Mouse (Mus musculus): ENCODE data around the gene Nup43. TPM values are rescaled to one million over a fixed set of nuclear protein-coding genes. Genes with fewer than 3 reads are reported as not detected.
A peak's percentile ranks its signal among the peaks of the same experiment; 100 is the strongest.
"Not testable (repeated sequence)": the region's sequence is repeated elsewhere in the genome, so short reads cannot be mapped to it uniquely, and the experiment has no call there.

The Nup43 gene
- 10 to 100 TPM in 1 of 2 experiments, 1 to 10 TPM in 1; 8.2 to 11.3 TPM for total RNA-seq (2021)
- long read RNA-seq, experiment 1, transcript Nup43-201 (8 exons, 1,286 nt) = major isoform, 9 of 11 reads
- long read RNA-seq, experiment 1, partial matches to known transcripts = 0 of 11 reads
- long read RNA-seq, experiment 1, other reads (novel, unspliced or antisense) = 2 of 11 reads
- long read RNA-seq, experiment 2, transcript Nup43-201 (8 exons, 1,286 nt) = major isoform, 7 of 8 reads
- long read RNA-seq, experiment 2, partial matches to known transcripts = 1 of 8 reads
- long read RNA-seq, experiment 2, other reads (novel, unspliced or antisense) = 0 of 8 reads

DNA sequence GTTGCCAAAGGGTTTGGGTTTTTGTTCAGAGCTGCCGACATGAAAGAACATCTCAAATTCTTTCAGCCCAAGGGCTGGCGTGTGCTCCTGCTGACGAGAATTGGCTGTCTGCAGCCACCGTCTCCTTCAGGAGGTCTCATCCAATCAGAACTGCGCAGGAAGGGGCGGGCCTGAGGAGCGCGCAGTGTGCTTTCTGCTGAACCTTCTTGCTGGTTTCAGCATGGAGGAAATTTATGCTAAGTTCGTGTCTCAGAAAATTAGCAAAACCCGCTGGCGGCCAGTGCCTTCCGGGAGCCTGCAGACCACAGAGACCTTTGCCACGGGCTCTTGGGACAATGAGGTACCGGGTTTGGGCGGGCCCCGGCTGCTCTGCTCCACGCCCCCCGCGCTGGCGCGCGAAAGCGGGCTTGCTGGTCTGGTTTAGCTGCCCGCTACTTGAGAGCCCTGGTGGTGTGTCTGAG lies at the start of gene Nup43:
TSS of gene Nup43 (plus strand) at position 162 of the 461 bp plus-strand sequence.
- DNase-seq = peak; percentile 87

DNA sequence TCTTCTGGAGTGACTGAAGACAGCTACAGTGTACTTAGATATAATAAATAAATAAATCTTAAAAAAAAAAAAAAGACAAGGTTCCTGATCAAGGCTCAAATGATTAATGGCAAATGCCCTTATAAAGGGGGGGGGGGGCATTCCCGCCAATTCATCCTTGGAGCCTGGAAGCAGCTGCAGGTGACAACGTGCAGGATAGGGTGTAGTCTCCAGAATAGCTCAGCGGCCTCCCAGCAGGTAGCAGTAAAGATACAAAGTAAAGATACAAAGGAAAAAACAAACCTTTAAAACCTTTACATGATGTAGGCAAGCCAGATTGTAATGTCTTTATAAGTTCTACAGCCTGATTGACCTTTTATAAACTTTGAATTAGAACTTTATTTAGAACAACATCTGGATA lies 49.7 kb upstream of the Nup43 start:
- not testable (repeated sequence) for DNase-seq

DNA sequence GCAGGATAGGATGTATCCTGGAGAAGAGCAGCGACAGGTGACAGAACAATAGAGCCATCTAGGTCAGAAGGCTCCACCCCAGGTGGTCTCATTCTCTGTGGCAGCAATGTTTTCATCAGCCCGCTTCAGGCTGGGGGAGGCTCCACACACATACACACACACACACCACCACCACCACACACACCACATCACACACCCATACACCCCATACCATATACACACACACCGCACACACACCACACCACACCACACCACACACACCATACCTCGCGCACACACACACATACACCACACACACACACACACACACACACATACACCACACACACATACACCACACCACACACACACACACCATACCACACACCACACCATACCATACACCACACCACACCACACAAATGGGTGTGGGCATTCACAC lies 47.5 kb upstream of the Nup43 start:
- no peak for DNase-seq

DNA sequence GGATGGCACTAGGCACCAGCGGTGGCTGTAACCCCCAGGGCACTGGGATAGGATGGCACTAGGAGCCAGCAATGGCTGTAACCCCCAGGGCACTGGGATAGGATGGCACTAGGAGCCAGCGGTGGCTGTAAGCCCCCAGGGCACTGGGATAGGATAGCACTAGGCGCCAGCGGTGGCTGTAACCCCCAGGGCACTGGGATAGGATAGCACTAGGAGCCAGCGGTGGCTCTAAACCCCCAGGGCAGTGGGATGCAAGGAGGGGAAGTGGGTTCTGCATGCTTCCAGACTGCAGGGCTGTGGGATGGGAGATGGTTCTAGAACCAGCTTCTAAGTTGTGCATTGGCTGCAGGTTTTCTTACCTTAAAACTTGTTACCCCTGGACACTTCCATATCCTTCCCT lies 46.6 kb upstream of the Nup43 start:
- no peak for DNase-seq

DNA sequence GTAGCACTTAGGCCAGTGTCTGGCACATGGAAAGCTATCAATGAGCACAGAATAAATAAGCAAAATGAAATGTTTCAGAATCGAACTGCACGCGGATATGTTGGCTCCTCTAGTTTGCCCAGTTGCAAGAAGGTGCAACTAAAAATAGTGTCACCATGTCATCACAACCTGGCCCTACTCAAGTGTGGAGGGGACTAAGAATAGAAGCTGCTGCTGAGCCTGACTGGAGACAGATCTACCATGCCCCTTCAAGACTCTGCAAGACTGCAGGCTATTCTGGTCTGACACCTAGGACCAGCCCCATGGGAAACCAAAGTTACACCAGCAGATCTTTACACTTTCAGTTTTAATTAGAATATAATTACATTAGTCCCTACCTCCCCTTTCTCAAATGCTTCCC lies 44.9 kb upstream of the Nup43 start:
- DNase-seq = no peak

DNA sequence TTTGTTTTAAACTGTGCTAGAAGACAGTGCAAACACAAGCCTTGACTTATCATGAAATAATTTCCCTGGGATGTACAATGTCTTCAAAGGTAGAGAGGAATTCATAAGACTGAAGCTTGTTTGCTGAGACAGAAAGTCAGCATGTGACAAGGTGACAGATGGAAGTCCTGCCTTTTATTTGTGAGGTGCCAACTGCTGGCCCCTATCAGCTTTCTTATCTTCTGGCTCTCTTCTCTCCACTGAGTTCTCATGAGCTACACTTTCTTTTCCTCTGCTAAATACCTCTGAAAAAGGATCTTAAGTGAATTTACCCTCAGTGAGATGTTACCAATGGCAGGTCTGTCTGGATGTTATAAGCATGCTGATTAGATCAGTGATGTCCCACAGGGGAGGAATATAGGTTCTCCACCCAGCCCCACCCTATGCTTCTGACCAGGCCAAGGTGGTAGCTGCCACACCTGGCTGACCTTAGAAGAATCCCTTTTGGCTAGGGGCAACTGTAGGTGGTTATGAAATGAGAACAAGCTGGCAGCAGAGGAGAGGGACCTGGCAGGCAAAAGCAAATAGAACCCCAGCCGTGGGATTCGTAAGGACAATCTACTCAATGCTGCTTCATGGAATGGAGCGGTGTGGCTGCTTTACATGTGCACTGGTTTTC lies 43.3 kb upstream of the Nup43 start:
- DNase-seq = no peak

DNA sequence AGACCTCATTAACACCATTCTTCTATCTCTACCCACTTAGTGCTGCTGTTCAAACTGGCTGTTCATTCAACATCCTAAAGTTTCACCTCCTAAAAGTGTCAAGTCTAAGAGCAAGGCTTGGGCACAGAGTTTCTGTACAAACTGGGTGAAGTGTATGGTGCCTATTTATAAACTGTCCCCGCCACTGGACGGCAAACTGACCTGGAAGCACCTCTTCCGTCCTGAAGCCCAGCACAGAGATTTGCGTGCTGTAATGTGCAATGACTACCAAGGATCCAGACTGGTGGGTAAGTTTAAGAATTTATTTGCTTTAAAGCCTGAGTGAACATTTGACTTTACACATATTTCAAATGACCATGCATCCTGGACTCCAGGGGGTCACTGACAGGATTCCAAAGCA lies 38.2 kb upstream of the Nup43 start:
- DNase-seq = no peak

DNA sequence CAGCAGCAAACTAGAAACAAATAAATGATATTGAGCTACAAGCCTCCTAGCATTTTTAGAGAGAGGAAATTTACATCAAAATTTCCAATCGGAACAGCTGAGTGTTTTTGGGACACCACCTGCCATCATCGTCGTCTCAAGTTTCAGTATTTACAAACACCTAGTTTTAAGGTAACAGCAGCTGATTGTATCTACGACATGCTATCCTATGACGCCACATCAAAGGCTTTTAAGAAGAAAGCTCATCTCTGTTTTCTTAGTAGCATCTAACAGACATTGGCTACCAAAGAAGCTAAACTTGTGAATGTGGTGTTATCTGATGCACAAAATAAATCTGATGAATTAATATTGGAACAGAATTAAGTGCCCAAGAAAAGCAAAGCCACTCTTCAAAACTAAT lies 37.0 kb upstream of the Nup43 start:
- no peak for DNase-seq

DNA sequence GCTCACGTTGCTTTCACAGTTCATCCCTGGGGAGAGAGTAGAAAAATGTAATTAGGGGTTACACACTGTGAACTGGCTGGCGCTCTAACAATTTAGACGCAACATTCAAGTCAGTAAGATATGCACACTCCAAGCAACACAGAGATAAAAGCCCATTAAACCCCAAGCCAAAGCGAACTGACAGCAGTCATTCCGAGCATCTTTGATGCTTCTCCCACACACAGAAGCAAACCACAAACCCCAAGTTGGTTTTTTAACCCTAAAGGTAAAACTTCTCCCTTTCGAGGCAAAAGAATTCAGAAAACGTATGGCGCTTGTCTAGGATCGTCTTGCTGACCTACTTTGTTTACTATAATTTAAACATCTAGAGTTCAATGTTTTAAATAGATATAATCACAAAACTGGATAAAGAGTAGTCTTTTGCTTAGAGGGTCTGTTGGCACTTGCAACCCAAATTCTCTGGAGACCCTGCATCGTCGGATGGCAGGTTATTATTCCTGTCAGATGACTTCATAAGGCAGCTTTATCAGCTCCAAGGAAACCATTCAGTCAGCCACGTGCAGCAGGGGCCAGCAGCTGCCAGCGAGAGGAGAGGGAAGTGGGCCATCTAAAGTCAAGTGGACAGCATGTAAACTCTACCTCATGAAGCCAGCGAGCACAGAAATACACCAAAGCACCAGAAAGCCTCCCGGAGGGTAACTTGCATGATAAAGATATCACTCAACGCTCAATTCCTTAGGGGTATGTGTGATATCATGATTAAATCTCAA lies 36.2 kb upstream of the Nup43 start:
- no peak for DNase-seq

DNA sequence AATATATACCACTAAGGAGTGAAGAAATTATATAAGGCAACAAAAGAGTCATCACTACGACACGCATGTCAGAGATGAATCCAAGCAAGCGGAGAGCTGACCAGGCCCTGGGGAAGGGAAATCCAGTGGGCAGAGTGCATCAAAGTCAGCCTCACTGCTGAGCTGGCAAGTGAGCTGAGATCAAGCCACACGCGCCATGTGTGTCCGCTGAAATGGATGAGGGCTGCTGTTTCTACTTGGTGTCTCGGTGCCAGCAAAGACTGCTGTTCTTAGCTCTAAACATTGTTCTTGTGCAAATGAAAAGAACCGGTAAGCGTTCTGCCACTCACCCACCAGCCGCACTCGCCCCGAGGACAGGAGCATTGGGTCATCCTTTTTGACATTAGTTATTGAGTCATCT lies 26.9 kb upstream of the Nup43 start:
- no peak for DNase-seq

DNA sequence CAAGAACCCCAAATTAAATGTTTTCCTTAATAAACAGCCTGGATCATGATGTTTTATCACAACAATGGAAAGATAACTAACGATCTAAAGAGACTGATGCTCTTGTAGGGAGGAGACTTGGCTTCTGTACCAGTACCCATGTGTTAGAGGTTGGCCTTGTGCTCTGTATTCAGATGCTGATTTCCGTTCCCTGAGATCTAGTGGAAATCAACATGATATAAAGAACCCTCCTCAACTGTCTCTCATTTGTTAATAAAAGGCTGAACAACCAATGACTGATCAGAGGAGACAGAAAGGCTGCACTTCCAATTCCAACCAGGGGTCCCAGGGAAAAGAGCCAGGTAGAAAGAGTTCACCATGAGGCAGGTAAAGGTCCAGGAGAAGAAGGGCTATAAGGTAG lies 21.4 kb upstream of the Nup43 start:
- no peak for DNase-seq

DNA sequence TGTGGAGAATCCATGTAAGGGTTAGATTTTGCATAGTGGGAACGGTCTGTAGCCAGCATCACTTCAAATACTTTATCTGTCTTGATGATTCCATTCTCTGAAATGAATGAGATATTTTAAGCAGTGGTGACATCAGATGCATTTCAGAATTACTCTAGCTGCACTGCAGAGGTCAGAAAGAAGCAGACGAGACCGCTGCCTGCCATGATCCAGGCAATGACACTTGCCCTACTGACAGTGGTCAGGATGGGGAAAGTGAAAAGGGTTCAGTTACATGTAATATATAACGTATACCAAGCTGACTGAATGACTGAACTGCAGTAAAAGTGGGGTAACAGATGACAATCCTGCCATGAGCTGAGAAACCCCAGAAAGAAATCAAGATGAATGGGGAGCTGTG lies 18.2 kb upstream of the Nup43 start:
- no peak for DNase-seq

DNA sequence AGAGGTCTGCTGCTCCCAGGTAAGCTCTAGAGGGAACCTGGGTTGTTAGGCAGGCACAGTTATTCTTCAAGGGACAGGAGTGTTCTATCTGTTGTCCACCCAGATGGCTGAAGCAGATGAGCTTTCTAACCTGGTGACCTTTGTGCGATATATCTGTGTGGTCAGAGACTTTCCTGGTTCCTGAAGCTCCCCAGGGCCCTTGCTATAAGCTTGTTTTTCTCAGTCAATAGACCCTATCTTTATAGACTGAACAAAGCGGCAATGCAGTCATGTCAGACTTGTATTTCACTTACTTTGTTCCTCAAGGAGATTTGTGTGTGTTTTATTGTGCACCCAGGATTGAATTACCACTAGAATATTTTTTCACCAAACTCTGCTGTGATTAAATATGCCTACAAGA lies 16.2 kb upstream of the Nup43 start:
- no peak for DNase-seq

DNA sequence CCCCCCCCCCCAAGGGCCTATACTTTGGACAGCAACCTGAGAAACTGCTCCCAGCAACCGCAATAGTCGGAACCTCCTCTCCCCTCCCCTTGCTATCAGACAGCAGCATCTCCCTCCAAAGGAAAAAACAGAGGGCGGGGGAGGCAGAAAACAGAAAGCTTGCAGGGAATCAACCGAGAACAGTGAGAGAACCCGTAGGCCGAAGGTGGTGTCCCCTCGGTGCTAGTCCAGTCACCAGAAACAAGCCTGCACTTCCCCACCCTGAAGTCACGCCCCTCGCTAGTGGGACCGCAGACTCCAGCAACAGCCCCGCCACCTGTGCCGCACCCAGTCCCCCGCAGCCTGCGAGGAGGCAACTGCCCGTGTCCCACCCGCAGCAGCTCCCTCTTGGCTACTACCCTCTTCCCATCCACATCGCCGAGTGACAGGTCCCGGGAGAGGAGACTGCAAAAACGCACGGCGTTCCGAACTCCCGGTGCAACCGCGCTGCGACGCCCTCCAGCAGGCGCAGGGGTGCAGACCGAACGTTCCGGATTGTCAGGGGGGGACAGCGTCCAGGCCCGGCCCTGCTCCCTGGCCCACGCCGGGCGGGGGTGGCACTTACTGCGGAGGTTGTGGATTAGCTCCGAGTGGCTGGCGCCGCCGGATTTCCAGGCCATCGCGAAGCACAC lies 4.7 kb upstream of the Nup43 start:
- peak; percentile 78 for DNase-seq

DNA sequence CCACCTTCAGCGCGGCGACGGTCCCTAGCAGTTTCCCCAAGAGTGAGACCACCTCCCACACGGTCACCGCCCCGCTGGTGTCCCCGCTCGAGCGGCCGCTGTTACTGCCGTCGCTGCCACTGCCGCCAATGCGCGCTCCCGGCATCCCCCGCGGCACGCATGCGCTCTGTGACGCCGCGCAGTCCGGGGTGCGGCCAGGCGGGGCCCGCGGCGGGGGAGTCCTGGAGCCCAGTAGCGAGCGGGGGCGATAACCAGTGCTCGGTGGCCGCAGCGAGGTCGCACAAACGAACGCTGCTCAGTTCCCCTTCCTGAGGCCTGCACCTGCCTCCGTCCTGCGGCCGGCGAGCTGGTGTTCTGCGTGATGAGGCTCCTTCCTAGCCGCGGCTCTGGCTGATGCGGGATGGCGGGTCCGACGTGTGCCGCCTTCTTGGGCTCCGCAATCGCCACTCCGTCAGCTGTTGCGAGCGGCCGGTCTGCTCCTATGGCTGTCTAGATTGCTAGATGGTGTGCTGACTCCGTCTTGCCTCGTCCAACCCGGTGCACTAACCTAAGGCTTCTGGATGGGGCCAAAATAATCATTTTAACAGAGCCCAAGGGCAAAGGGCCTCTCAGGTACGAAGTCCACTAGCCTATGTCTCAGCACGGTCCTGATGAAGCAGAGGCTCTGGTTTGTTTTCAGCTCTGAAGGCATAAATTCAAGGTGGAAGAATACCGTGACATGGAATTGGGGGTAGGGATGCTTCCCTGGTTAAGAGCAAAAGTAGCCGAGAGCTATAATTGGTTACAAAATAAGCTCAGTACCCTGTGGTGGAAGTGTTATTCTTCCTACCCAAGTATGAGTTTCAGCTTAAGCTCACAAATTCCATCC lies 3.9 kb upstream of the Nup43 start:
- DNase-seq = peak; percentile 94

DNA sequence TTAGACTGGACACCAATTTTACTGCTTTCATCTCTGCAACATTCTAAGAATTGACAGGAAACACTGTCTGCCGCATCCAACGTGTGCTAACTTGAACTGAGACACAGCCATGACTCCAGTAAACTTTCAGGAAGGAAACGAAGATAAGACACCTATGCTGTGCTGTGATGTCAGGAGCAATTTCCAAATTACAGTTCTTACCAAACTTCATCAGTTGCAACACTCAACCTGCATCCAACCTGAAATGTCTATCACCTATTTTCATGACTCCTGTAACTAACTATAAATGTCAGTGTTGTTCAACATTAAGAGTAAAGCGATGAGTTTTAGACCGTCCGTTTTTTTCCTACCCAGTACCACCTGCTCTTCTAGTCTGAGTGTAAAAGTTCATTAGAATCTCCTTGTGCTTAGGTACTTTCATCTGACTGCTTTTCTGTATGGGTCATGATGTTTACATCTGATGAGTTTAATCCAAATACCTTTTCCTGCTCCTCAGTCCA lies 3.2 kb upstream of the Nup43 start:
- no peak for DNase-seq

DNA sequence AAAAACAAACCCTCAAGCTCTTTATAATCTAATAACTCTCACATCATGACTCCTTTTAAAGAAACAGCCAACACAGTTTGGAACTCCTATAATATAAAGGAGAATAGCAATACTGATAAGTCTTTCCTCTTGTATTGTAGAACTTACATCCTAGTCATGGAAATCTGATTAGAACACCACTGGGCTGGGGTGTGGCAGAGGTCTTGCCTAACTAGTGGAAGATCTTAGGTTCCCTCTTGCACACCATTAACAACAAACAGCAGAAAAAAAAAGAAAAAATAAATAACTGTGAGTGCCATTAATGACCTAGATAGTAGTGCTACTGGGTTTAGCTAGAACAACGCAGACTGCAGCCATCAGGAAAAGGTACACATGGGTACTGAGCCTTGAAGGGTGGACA lies 2.4 kb upstream of the Nup43 start:
- no peak for DNase-seq

DNA sequence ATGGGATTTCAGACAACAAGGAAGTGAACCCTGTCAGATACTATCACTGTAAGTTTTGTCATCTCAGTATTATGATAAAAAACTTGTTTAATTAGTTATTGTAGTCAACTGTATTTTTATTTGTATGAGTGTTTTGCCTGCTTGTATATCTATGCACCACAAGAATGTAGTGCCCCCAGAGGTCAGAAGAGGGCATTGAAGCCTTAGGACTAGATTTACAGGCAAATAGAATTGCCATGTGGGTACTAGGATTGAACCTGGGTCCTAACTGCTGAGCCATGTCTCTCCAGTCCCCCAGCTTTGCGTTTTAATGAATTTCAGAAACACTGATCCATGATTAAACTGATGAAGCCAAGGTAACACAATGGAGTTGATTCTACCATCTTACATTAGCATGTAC lies 6.4 kb downstream of the Nup43 start:
- DNase-seq = no peak

DNA sequence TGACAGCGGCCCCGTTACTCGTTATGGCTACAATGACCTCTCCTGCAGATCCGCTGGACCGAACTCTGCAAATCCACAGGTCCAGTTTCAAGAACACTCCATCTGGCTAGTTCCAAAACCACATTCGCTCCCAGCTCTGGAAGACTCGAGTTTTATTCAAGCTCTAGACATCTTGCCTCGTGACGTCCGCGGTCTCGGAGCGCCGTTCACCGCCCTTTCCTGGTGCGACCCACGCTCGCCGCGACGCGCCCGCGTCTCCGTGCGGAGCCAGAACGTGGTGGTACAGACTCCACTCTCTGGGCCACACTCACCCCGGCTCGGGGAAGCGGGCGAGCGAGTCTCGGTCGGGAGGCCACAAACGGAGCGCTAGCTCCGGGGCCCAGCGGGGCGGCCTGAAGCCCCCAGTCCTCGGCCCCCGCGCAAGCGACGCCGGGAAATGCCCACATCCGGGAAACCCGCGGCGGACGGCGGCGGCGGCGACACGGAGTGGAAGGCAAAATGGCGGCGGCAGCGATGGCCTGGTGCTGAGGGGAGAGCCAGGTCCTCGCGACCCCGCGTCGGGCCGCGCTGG lies 13.5 kb downstream of the Nup43 start, which contains the start of the genes Pcmt1 and Lats1:
TSS of gene Pcmt1 (minus strand) at position 406 of the 571 bp plus-strand sequence.
TSS of gene Lats1 (plus strand) at position 484 of the 571 bp plus-strand sequence.
- peak; percentile 91 for DNase-seq

DNA sequence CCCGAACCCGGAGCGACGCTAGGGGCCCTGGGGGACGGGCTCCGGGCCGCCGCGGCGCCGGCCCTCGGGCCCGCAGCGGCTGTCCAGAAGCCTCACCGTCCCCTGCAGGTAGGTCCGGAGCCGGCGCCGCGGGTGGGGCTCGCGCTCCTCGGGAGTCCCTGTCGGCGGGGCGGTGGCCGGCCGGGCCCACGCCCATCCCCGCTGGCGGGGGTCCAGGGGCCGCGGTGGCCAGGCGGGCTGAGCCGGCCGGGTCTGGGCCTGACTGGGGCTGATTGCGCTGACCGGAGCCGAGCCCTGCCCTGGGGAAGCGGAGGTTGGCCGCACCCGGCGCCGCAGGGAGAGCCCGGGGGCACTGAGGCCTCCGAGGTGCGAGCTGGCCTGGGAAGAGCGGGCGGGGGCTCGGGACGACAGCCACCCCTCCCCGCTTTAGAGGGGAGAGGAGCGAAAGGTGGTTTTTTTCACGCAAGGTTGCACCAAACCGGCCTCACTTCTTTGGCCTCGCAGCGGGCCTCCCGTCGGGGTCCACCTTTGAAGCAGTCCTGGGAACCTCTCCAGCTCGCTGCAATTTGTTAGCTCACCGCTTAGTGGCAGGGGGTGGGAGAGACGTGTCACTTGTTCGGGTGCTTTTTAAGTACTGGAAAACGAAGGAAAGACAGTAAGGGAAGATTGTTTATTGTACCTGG lies 14.2 kb downstream of the Nup43 start:
- peak; percentile 88 for DNase-seq

Data from gastrocnemius, postnatal 10 days (tissue).